Mouse (Mus musculus) embryonic facial prominence, embryonic 11.5 days (tissue): Measurements from ENCODE around the gene March1. TPM values are rescaled to one million over a fixed set of nuclear protein-coding genes. Genes with fewer than 3 reads are reported as not detected.

ENCODE experiments used
- ATAC-seq: fragments of 200-750 bp; cut with Nextera tagmentation; replicated peaks from 2 replicates; pipeline ENCODE4 v1.8.0; 2017; ENCODE audit warnings: low read depth; ENCODE audit not compliant: insufficient number of reproducible peaks, low FRiP score, low TSS enrichment
- DNase-seq: peaks from one replicate; pipeline ENCODE4 v3.0.0-alpha.2; 2015; ENCODE audit warnings: low spot score
- H3K27ac ChIP-seq: fragments of 300-500 bp; sonication (generic); replicated peaks from 2 replicates; pipeline ENCODE4 v1.5.1; 2014; ENCODE audit warnings: mild to moderate bottlenecking, low read depth, low read length, control low read depth
- H3K27me3 ChIP-seq: fragments of 300-500 bp; sonication (generic); 2 replicates; pipeline ENCODE4 v1.6.1; 2014; ENCODE audit warnings: mild to moderate bottlenecking, low read length, moderate library complexity, mixed read lengths; ENCODE audit not compliant: control insufficient read depth, insufficient read depth
- H3K36me3 ChIP-seq: fragments of 300-500 bp; sonication (generic); replicated peaks from 2 replicates; pipeline ENCODE4 v1.6.1; 2014; ENCODE audit warnings: low read depth, mild to moderate bottlenecking, low read length, moderate library complexity, mixed read lengths; ENCODE audit not compliant: control insufficient read depth, insufficient read depth
- H3K4me1 ChIP-seq: fragments of 300-500 bp; sonication (generic); 2 replicates; pipeline ENCODE4 v1.6.1; 2014; ENCODE audit warnings: low read length, mixed read lengths; ENCODE audit not compliant: control insufficient read depth, insufficient read depth
- H3K4me2 ChIP-seq: fragments of 300-500 bp; sonication (generic); 2 replicates; pipeline ENCODE4 v1.6.1; 2014; ENCODE audit warnings: low read depth, mild to moderate bottlenecking, control low read depth, low read length, moderate library complexity
- H3K4me3 ChIP-seq: fragments of 300-500 bp; sonication (generic); 2 replicates; pipeline ENCODE4 v1.5.1; 2014; ENCODE audit warnings: low read depth, low read length, control low read depth
- H3K9ac ChIP-seq: fragments of 300-500 bp; sonication (generic); replicated peaks from 2 replicates; pipeline ENCODE4 v1.6.1; 2014; ENCODE audit warnings: mild to moderate bottlenecking, control low read depth, low read length
- H3K9me3 ChIP-seq: fragments of 300-500 bp; sonication (generic); replicated peaks from 2 replicates; pipeline ENCODE4 v1.6.1; 2016; ENCODE audit warnings: mild to moderate bottlenecking, low read length, inconsistent platforms, mixed read lengths; ENCODE audit not compliant: control insufficient read depth
- WGBS: fragments of 180-500 bp; shearing (Covaris S2); extraction: QIAGEN DNeasy Blood & Tissue Kit; methylation state at CpG from one replicate; pipeline ENCODE4 v1.1.7; 2014; 5-methylcytosine and 5-hydroxymethylcytosine counted together
- polyA plus RNA-seq: library from polyadenylated mRNA; unstranded; fragments of >200 nt; fragmentation: Nextera tagmentation; extraction: Ambion mirVana; gene quantifications from 2 replicates; pipeline ENCODE4 v1.2.1, GENCODE M21; 2014

Gene March1
- polyA plus RNA-seq, 1 experiment from 2014 or later, result 0.70 TPM

DNA sequence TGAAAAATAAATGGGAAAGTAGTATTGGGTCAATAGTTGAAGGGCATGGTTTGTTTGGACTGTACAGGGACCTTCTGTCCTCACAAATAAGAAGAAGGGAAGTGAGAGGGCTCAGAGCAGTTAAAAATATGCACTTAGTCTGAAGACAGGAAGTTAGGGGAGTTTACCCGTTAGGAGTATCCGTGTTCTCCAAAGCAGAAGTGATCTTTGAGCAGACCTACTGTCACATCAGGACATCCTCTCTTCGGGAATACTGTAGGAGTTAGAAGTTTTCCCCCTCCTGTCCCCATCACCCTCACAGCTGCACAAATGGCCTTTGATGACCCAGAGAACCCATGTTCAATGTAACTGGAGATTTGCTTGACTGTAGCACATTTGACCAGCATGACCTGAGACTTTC is 820.2 kb downstream of the March1 start:
- no peaks in the 10 kb centered on the region for H3K27me3 ChIP-seq
- H3K4me2 ChIP-seq, result no peak overlapping the region
- H3K4me3 ChIP-seq, result no peak overlapping the region
- no peaks in the 10 kb centered on the region for H3K4me1 ChIP-seq
- H3K9ac ChIP-seq, result no peak overlapping the region
- ATAC-seq (no peak), DNase-seq (no peak)
- H3K36me3 ChIP-seq, result no peaks in the 10 kb centered on the region
- 69% methylated on average over 3 of the region's 3 CpGs for WGBS
- H3K27ac ChIP-seq, result no peak overlapping the region
- H3K9me3 ChIP-seq, result no peaks in the 10 kb centered on the region

DNA sequence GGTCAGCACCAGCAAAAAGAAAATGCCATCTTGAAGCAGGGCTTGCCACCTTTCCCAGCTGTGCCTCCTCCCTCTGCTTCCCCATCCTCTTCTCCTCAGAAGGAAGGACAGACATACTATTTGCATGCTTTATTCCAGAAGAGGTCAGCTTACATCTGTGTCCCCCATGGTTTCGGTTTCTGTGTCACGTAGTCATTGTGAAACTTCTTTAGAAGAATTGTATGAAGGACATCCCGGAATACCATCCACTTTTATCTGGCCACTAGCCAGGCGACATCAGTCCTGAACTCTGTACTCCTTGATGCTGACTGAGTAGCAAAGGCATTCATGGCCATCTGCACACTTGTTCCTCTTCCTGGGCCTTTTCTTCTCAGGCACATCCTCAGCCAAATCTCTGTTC is 820.8 kb downstream of the March1 start:
- ATAC-seq (no peak), DNase-seq (no peak)
- Histone ChIP-seq H3K4me1 (no peaks in the 10 kb centered on the region), H3K4me2 (no peak overlapping the region), H3K27me3 (no peaks in the 10 kb centered on the region), H3K4me3 (no peak overlapping the region), H3K36me3 (no peaks in the 10 kb centered on the region), H3K9me3 (no peaks in the 10 kb centered on the region), H3K27ac (no peak overlapping the region), H3K9ac (no peak overlapping the region)
- WGBS, result 87% methylated on average over 4 of the region's 4 CpGs

DNA sequence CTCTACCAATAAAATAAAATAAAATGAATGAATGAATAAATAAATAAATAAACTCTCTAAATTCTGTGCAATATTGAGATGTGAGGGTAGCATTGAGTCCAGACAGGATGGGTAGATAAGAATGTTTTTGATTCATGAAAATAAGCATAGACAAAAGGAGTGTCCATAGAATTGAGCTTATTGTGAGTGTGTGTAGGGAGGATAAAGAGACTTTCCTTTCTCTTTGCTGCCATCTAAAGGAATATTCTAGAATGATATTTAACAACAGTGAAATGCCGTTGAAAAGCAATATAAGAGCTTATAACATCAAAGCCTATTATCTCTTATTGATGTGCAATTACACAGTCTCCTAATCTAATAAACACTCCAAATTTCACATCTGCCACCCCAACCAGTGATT is 823.4 kb downstream of the March1 start:
- no peaks in the 10 kb centered on the region for H3K9me3 ChIP-seq
- ATAC-seq, result no peak
- WGBS, result 24% methylated on average over 1 of the region's 1 CpGs

DNA sequence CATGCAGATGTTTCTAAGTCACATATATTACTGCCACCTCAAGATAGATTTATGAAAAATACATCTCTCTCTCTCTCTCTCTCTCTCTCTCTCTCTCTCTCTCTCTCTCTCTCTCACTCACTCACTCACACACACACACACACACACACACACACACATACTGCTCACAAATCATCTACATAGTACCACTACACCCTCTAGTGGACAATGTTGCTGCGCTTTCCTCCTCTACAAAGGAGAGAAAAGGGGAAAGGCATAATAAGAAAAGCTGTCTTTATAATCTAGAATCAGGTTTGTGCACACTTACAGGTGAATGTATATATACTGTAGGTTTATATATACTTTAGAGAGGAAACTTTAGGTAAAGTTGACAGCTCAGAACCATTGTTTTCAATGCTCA is 825.1 kb downstream of the March1 start:
- Histone ChIP-seq H3K4me3 (no peak overlapping the region), H3K4me2 (no peak overlapping the region), H3K9ac (no peak overlapping the region), H3K4me1 (no peaks in the 10 kb centered on the region), H3K27ac (no peak overlapping the region), H3K27me3 (no peaks in the 10 kb centered on the region), H3K36me3 (no peaks in the 10 kb centered on the region), H3K9me3 (no peaks in the 10 kb centered on the region)
- ATAC-seq (no peak), DNase-seq (peak; percentile 58)
- 23% methylated on average over 1 of the region's 1 CpGs for WGBS

More for the DNA sequence above, 823.4 kb downstream of the March1 start:
- Histone ChIP-seq H3K4me3 (no peak overlapping the region), H3K27ac (no peak overlapping the region), H3K4me1 (no peaks in the 10 kb centered on the region), H3K4me2 (no peak overlapping the region), H3K27me3 (no peaks in the 10 kb centered on the region), H3K9ac (no peak overlapping the region), H3K36me3 (no peaks in the 10 kb centered on the region)
- peak; percentile 44 for DNase-seq

DNA sequence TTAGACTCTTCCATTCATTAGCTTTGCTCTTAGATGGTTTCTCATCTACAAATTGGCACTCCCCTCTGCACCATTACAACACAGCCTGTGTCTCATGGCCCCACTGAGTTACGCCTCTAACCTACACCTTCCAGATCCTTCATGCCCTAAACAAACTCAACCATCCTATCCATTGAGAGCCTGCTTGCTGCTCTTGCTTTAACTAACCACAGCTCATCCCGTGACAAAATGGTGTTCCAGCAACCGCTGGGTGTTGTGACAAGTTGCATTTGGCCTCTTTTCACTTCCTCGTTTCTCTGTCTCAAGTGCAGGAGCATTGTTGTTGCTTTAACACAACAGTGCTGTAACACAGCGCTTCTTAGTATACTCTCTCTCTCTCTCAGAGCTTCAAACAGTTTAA is 826.4 kb downstream of the March1 start:
- Histone ChIP-seq H3K9me3 (no peaks in the 10 kb centered on the region), H3K4me1 (no peaks in the 10 kb centered on the region), H3K4me2 (no peak overlapping the region), H3K9ac (no peak overlapping the region), H3K36me3 (no peaks in the 10 kb centered on the region), H3K4me3 (no peak overlapping the region), H3K27ac (no peak overlapping the region), H3K27me3 (no peaks in the 10 kb centered on the region)
- WGBS, result 81% methylated on average over 5 of the region's 5 CpGs
- DNase-seq, result no peak
- no peak for ATAC-seq

DNA sequence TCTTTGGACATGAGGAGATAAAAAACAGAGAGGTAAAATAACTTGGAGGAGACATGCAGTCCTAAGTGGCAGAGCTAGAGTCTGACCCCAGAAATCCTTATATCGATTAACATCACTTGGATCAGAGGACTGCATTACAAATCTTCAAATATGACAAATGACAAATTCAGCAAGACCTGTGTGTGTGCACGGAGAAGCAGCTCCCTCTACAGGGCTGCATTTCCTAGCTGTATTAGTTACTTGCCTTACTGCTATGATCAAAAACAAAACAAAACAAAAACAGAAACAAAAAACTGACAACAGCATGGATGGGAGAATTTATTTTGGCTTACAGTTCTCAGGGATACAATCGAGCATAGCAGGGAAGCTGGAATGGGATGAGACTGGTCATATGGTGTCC is 827.7 kb downstream of the March1 start:
- no peak for ATAC-seq
- Histone ChIP-seq H3K9ac (no peak overlapping the region), H3K4me3 (no peak overlapping the region), H3K36me3 (no peaks in the 10 kb centered on the region), H3K9me3 (no peaks in the 10 kb centered on the region), H3K4me2 (no peak overlapping the region), H3K4me1 (no peaks in the 10 kb centered on the region), H3K27me3 (no peaks in the 10 kb centered on the region), H3K27ac (no peak overlapping the region)
- DNase-seq, result no peak
- WGBS, result 77% methylated on average over 3 of the region's 3 CpGs

DNA sequence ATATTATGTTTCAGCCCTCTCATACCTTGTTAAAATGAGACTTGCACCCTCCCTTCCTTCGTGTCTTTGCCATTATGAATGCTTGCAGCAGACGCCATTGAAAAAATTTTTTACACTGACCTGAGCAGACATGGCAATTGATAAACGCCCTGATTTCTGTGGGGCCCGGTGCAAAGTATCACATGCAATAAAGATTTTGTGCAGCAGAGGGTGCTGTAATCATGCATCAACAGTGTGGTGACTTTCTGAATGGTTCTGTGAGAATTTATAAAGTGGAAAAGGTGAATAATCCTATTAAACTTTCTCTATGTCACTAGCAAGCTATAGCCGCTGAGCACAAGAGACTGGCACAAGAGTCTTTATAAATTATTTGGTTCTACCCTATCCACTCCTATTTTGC is 833.0 kb downstream of the March1 start:
- Histone ChIP-seq H3K27ac (no peak overlapping the region), H3K4me2 (no peak overlapping the region), H3K27me3 (no peaks in the 10 kb centered on the region), H3K4me1 (no peaks in the 10 kb centered on the region), H3K9ac (no peak overlapping the region), H3K4me3 (no peak overlapping the region), H3K36me3 (no peaks in the 10 kb centered on the region), H3K9me3 (no peaks in the 10 kb centered on the region)
- DNase-seq (peak; percentile 50), ATAC-seq (no peak)
- 28% methylated on average over 5 of the region's 5 CpGs for WGBS

DNA sequence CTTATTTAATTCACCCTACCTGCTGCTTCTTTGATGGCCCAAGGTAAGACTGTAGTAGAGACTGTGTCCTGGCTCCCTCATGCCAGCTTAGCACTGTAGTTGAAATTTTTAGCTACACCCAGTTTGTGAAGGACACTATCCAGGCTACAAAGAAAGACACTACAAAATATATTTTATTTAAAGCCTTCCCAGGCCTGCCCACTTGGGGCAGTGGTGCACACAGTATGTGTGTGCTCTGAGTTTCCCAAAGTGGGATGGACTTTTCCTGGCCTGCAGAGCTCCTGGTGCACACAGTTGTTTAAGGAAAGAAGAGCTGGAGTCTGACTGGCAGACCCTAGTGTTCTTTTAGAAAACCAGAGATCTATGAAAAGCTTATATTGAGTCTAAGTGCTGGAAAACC is 839.4 kb downstream of the March1 start:
- ATAC-seq, result no peak; the same call in 1 of the 2 replicates
- DNase-seq, result peak; percentile 21
- no peaks in the 10 kb centered on the region for H3K4me1 ChIP-seq
- H3K27ac ChIP-seq, result no peak overlapping the region
- H3K9me3 ChIP-seq, result no peaks in the 10 kb centered on the region
- no peaks in the 10 kb centered on the region for H3K36me3 ChIP-seq
- H3K27me3 ChIP-seq, result no peaks in the 10 kb centered on the region
- no peak overlapping the region for H3K4me3 ChIP-seq
- H3K9ac ChIP-seq, result no peak overlapping the region
- H3K4me2 ChIP-seq, result no peak overlapping the region
